Mouse (Mus musculus) erythroblast, embryonic 14.5 days (primary cell): ENCODE measurements around the gene Otulin. TPM values are rescaled to one million over a fixed set of nuclear protein-coding genes. Genes with fewer than 3 reads are reported as not detected.

Experiments used
- H3K27me3 ChIP-seq: 2 replicates; pipeline ENCODE4 v1.6.1; 2012; ENCODE audit warnings: inconsistent platforms; ENCODE audit not compliant: control insufficient read depth
- H3K36me3 ChIP-seq: 2 replicates; pipeline ENCODE4 v1.6.1; 2012; ENCODE audit warnings: mild to moderate bottlenecking, inconsistent platforms; ENCODE audit not compliant: control insufficient read depth
- H3K4me1 ChIP-seq: 2 replicates; pipeline ENCODE4 v1.6.1; 2012; ENCODE audit warnings: inconsistent platforms; ENCODE audit not compliant: control insufficient read depth
- H3K4me3 ChIP-seq: replicated peaks from 2 replicates; pipeline ENCODE3; 2012; ENCODE audit warnings: moderate library complexity, mild to moderate bottlenecking, inconsistent platforms
- H3K9me3 ChIP-seq: 2 replicates; pipeline ENCODE4 v1.6.1; 2012; ENCODE audit warnings: low read length, inconsistent platforms, mixed read lengths; ENCODE audit not compliant: control insufficient read depth
- GATA1 ChIP-seq: IDR thresholded peaks from 2 replicates; pipeline ENCODE4 v1.6.1; 2012; ENCODE audit warnings: low read length, inconsistent platforms, mixed read lengths
- TAL1 ChIP-seq: IDR thresholded peaks from 3 replicates; pipeline ENCODE4 v1.6.1; 2012; ENCODE audit warnings: low read length, inconsistent platforms, mixed read lengths
- polyA plus RNA-seq: library from polyadenylated mRNA; stranded (reverse); fragments of >175 nt; gene quantifications from 2 replicates; pipeline ENCODE4 v1.2.3, GENCODE M21; 2012

Gene Otulin
- 1.0 and 1.3 TPM in 2 replicates for polyA plus RNA-seq

DNA sequence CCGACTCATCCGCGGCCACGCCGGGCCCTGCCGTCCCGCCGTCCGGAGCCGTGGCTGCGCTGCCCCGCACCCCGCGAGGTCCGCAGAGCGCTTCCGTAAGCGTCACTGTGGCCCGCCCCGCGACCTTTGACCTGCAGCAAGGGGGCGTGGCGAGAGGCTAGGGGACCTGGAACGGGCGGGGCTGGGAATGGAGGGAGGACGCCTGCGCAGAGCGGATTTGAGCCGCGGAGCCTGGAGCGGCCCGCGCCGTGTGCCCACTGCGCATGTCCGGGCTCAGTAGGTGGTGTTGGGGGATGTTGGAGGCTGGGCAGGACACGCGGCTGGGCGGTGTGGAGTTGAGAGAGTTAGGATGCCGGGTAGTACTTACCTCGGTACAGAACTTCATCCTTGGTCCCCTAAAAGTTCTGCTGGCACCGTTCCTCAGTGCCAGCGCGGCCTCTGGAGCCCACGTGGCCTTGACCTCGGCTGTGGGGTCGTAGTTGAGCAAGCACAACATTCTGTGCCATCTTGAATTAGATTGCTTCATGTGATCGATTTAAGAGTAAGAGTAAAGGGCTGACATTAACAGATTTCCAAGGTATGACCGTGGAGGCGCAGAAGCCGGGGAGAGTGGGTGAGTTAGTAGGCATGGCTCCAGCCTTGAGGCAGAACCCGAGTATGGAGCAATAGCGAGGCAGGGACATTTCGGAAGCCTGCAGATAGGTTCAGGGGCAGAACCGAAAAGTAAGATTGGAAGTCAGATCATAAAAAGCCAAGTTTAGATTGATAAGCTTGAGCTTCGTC lies at the start of gene Otulin:
Gene Otulin (minus strand): TSS at position 93 of the 783 bp plus-strand sequence.
- Histone ChIP-seq H3K4me3 (peak within 1 kb of the TSS; percentile 94), H3K36me3 (peaks cover 22% of the 10 kb centered on the region), H3K27me3 (no peaks in the 10 kb centered on the region), H3K9me3 (no peaks in the 10 kb centered on the region), H3K4me1 (peaks cover 42% of the 10 kb centered on the region)
- no peak for TF ChIP-seq TAL1

DNA sequence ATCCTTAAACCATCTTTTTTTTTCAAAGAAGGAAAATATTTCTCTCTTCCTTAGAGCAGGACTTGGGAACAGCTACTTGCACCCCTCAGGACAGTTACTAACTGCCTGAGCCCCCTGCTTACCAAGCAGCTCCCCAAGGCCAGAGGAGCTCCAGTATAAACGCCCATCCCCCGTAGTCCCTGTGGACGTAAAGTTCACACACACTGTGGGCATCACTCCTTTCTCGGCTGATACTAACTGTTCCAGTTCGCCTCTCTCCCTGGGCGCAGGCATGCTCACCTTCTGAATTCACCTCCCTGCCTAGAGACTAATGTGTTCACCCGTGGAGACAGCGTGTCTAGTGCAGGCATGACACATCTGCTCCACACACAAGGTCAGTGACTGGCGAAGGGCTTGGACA lies 48.0 kb upstream of the Otulin start:
- TF ChIP-seq TAL1 (no peak), GATA1 (no peak)
- Histone ChIP-seq H3K4me3 (no peak overlapping the region), H3K27me3 (peaks cover 25% of the 10 kb centered on the region), H3K9me3 (no peaks in the 10 kb centered on the region), H3K36me3 (no peaks in the 10 kb centered on the region), H3K4me1 (peaks cover 12% of the 10 kb centered on the region)

DNA sequence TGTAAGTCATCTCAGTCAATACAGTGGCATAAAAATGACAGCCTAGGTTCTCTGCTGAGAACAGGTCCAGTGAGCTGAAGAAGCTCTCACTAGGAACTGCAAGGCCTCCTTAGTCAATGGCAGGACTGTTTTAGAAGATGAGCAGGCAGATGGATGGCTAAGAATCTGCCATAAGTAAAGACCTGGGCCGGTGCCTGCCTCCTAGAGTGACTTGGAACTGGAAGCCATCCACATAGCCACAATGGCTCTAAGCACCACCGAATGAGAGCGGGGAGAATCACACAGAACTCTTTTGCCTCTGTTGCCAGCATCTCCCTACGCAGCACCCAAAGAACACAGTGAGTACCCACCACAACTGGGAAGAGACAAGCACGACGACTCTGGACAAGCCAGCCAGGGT lies 47.3 kb upstream of the Otulin start:
- Histone ChIP-seq H3K36me3 (no peaks in the 10 kb centered on the region), H3K4me3 (no peak overlapping the region), H3K4me1 (peaks cover 12% of the 10 kb centered on the region), H3K9me3 (no peaks in the 10 kb centered on the region), H3K27me3 (peaks cover 24% of the 10 kb centered on the region)
- TF ChIP-seq GATA1: no peak
- TF ChIP-seq TAL1: no peak

DNA sequence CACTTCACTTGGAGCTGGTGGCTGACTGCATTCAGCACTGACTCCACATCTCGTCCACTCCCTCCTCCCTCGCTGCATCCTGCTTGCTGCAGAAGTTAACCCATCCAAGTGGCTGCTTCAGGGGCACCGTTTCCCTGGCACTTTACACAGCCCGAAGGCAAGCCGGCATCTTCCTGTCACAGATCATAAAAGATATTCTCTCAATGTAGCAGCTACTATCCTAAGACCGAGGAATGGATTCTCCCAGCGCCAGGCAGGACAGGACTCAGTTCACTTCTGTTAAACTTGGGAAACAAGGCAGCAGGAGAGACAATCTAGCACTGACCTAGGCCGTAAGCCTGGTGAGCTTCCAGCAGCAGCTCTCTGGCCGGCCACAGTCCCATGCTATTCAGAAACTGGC lies 45.7 kb upstream of the Otulin start:
- no peaks in the 10 kb centered on the region for H3K36me3 ChIP-seq
- no peak overlapping the region for H3K4me3 ChIP-seq
- peaks cover 11% of the 10 kb centered on the region for H3K4me1 ChIP-seq
- no peak for TF ChIP-seq GATA1
- no peak for TF ChIP-seq TAL1
- no peaks in the 10 kb centered on the region for H3K9me3 ChIP-seq
- peaks cover 14% of the 10 kb centered on the region for H3K27me3 ChIP-seq

DNA sequence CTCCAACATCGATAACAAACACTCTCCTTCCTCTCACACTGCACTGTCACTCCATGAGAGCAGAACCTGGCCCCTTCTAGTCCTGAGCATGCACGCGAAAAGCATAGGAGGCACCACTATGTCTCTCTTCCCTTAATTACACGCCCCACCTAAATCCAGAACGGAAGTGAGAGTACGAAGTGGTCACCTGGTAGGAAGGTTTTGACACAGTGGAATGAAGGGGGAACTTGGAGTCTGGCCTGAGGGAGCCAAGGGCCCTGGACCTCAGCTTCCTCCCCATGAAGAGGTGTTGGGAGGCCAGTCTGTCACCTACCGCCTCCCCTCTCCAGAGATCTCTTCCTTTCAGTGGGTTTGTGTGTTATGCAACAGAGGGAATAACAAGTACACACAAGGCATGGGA lies 44.6 kb upstream of the Otulin start:
- Histone ChIP-seq H3K4me1 (peaks cover 7% of the 10 kb centered on the region), H3K27me3 (peaks cover 4% of the 10 kb centered on the region), H3K36me3 (no peaks in the 10 kb centered on the region), H3K9me3 (no peaks in the 10 kb centered on the region), H3K4me3 (no peak overlapping the region)
- TF ChIP-seq GATA1 (no peak), TAL1 (no peak)

DNA sequence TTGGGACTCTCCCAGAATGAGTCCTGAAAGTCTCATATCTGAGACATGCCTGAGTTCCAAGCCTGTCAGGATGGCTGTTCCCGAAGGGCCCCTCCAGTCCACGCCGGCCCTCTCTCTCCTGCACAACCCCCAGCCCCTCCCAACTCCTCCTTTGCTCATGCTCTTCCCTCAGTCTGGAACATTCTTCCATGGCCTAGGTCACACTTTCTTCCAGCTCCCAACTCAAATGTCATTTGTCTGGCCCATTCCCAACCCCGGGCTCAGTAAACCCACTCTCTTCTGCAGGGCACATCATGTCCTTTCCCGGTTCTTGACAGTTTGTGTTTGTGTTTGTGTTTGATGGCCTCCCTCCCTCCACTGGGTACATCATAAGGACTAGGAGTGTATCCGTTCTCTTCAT lies 43.5 kb upstream of the Otulin start:
- Histone ChIP-seq H3K36me3 (no peaks in the 10 kb centered on the region), H3K4me3 (no peak overlapping the region), H3K9me3 (no peaks in the 10 kb centered on the region), H3K4me1 (peaks cover 7% of the 10 kb centered on the region), H3K27me3 (no peaks in the 10 kb centered on the region; the same call in 1 of the 2 replicates)
- no peak for TF ChIP-seq GATA1
- no peak for TF ChIP-seq TAL1

DNA sequence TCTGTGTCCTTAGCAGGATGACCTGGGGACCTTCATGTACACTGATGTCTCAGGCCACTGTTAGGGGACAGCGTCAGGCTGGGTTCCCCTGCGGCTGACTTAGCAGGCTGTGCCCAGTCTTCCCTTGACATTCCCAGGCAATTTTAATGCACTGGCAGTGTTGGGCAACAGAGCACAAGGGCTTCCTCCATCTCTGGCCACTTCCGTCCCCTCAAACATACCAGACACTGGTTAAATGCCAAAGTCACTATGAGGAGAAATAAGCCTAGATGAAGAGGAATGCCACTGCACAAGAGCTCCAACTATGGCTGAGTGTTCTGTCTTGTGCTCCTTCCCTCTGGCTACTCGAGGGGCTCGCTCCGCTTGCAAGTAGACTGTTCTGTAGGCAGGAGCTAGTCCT lies 42.7 kb upstream of the Otulin start:
- Histone ChIP-seq H3K27me3 (no peaks in the 10 kb centered on the region), H3K4me1 (peaks cover 7% of the 10 kb centered on the region), H3K9me3 (no peaks in the 10 kb centered on the region), H3K4me3 (no peak overlapping the region), H3K36me3 (no peaks in the 10 kb centered on the region)
- TF ChIP-seq GATA1 (no peak), TAL1 (no peak)

DNA sequence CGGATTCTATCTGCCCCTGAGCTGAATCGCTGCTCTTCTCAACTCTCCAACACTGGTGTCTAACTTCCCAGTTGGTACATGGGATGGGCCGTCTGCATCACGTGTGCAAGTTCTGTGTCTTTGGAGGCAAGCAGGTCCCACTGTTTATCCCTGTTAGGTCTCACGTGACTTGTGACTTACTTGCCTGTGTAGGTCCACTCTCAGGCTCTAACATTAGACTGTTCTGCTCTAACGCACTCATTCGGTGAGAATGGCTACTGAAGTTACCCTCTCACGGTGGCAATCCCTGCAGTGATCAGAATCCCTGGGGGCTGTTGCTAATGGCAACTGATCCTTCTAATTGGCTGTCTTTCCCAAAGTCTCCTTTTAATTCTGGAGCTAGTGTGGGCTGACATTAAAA lies 41.8 kb upstream of the Otulin start:
- TF ChIP-seq GATA1 (no peak), TAL1 (no peak)
- peaks cover 7% of the 10 kb centered on the region for H3K4me1 ChIP-seq
- no peaks in the 10 kb centered on the region for H3K27me3 ChIP-seq
- H3K36me3 ChIP-seq: no peaks in the 10 kb centered on the region
- H3K4me3 ChIP-seq: no peak overlapping the region
- no peaks in the 10 kb centered on the region for H3K9me3 ChIP-seq

DNA sequence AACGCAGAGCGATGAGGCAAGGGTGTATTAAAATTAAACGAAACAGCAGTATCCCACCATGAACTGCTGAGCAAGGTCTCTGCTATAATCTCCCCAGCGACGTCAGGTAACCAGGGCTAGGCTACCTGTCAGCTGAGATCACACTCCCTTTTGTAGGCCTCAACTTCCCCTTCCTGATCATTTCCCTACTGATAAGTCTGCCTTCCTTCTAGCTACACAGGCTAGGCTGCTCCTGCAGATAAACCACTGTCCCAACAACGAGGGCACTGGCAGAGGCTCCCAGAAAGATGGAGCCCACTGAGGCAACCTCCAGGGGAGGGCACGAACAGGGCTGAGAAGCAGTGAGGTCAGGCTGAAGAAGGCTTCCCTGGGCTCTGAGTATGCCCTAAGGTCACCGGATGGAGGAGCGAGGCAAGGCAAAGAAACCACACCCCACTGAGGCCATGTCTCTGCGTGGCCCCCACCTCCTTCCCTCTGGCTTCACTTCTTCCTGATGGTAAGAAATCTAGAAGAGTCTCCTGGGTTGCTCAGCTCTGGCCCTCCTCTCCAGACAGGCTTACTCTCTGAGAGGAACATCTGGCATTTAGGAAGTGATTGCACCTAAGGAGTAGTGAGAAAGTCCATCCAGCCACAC lies 41.2 kb upstream of the Otulin start:
- no peaks in the 10 kb centered on the region for H3K27me3 ChIP-seq
- peaks cover 7% of the 10 kb centered on the region for H3K4me1 ChIP-seq
- no peak overlapping the region for H3K4me3 ChIP-seq
- H3K9me3 ChIP-seq: no peaks in the 10 kb centered on the region
- TF ChIP-seq TAL1: no peak
- no peak for TF ChIP-seq GATA1
- no peaks in the 10 kb centered on the region for H3K36me3 ChIP-seq

DNA sequence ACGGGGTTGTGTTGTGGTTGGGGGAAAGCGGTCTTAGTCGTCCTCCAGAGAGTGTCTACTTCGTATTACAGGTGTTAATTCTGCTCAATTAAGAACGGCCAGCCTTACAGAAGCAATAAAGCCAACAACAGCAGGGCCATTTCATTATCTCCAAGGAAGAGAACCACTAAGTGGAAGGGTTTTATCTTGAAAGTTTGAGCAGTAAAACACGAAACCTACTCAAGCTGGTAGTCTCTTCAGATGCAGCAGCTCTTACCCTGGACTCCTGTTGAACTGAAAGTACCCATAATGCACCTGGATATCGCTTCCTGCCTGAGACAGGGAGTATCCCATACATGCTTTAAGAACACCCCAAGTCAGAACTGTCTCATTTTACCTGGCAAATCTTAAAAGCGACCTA lies 40.2 kb upstream of the Otulin start:
- TF ChIP-seq GATA1: no peak
- no peak for TF ChIP-seq TAL1
- H3K4me3 ChIP-seq: no peak overlapping the region
- H3K4me1 ChIP-seq: peaks cover 7% of the 10 kb centered on the region

More for the DNA sequence above, 40.2 kb upstream of the Otulin start:
- Histone ChIP-seq H3K9me3 (no peaks in the 10 kb centered on the region), H3K27me3 (no peaks in the 10 kb centered on the region), H3K36me3 (no peaks in the 10 kb centered on the region)
